Mouse (Mus musculus) cortical plate, adult 2 months (tissue): ENCODE results near the gene Chtop. TPM values are rescaled to one million over a fixed set of nuclear protein-coding genes. Genes with fewer than 3 reads are reported as not detected.

Source experiments
- H3K27ac ChIP-seq: fragments of 200-500 bp; 2 replicates; pipeline ENCODE4 v1.5.1; 2012; ENCODE audit warnings: low read length, control low read depth, inconsistent platforms; ENCODE audit not compliant: insufficient read depth
- H3K4me1 ChIP-seq: fragments of 200-500 bp; 2 replicates; pipeline ENCODE4 v1.6.1; 2011; ENCODE audit warnings: low read length; ENCODE audit not compliant: control insufficient read depth, insufficient read depth
- H3K4me3 ChIP-seq: fragments of 200-500 bp; 2 replicates; pipeline ENCODE4 v1.5.1; 2011; ENCODE audit warnings: mild to moderate bottlenecking, low read length, control low read depth; ENCODE audit not compliant: insufficient read depth
- CTCF ChIP-seq: fragments of 200-500 bp; IDR thresholded peaks from 2 replicates; pipeline ENCODE4 v1.5.1; 2011; ENCODE audit warnings: mild to moderate bottlenecking, control low read depth, low read length; ENCODE audit not compliant: insufficient read depth; ENCODE audit errors: extremely low read depth
- POLR2A ChIP-seq: fragments of 200-500 bp; IDR thresholded peaks from 2 replicates; pipeline ENCODE4 v1.6.1; 2011; ENCODE audit warnings: mild to moderate bottlenecking, low read length, control low read depth; ENCODE audit not compliant: insufficient read depth; ENCODE audit errors: extremely low read depth
- polyA plus RNA-seq: library from polyadenylated mRNA; depleted of rRNA; stranded (reverse); fragments of >200 nt; gene quantifications from 2 replicates; pipeline ENCODE4 v1.2.3, GENCODE M21; 2012

Chtop gene
- polyA plus RNA-seq, 1 experiment = 126 TPM

GRCm38 (mm10) chr3:90512948-90513642 is 3.8 kb upstream of the Chtop start:
- no peaks in the 10 kb centered on the region; the same call in 1 of the 2 replicates for H3K4me1 ChIP-seq

DNA sequence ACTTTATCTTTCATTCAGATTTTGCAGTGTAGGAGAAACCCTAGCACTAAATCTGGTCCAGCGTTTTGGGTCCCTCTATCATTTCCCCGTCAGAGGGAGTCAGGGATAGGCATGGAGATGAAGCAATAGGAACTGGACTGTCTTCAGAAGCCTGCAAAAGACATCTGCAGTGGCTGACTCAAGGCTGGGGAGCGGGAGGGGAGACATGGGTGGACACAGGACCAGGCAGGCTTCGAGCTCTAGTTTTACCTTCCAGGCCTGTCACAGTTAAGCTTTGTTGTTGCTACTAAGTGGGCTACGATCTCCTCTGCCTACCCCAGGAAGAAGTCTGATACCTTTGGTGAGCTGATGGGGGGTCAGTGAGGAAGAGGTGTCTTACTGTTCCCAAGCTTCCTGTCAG is 3.0 kb upstream of the Chtop start:
- no peak for TF ChIP-seq POLR2A
- TF ChIP-seq CTCF = no peak
- Histone ChIP-seq H3K27ac (no peak overlapping the region), H3K4me3 (no peak overlapping the region; the same call in 1 of the 2 replicates), H3K4me1 (peaks cover 3% of the 10 kb centered on the region; the same call in 1 of the 2 replicates)

More at GRCm38 (mm10) chr3:90512948-90513642, 3.8 kb upstream of the Chtop start:
- H3K4me3 ChIP-seq = peak overlapping the region; percentile 28; the same call in 1 of the 2 replicates
- no peak for TF ChIP-seq CTCF
- no peak for TF ChIP-seq POLR2A
- H3K27ac ChIP-seq = peak overlapping the region; percentile 54; the same call in 1 of the 2 replicates

GRCm38 (mm10) chr3:90509747-90510123 is 437 bp upstream of the Chtop start:
- Histone ChIP-seq H3K27ac (no peak overlapping the region), H3K4me1 (peaks cover 6% of the 10 kb centered on the region; the same call in 1 of the 2 replicates), H3K4me3 (peak overlapping the region; percentile 86; the same call in 1 of the 2 replicates)
- TF ChIP-seq POLR2A (no peak), CTCF (no peak)

GRCm38 (mm10) chr3:90508287-90508949 is 880 bp downstream of the Chtop start:
- no peak for TF ChIP-seq CTCF
- no peak for TF ChIP-seq POLR2A
- H3K4me3 ChIP-seq = peak overlapping the region; percentile 86
- H3K4me1 ChIP-seq = peaks cover 6% of the 10 kb centered on the region; the same call in 1 of the 2 replicates
- 0 out of 2 replicates have a peak overlapping the region, but pooled peaks have one; percentile 49 for H3K27ac ChIP-seq

- TF ChIP-seq CTCF (no peak), POLR2A (no peak)
- Histone ChIP-seq H3K27ac (no peak overlapping the region), H3K4me3 (no peak overlapping the region), H3K4me1 (peaks cover 6% of the 10 kb centered on the region; the same call in 1 of the 2 replicates)
Measured at GRCm38 (mm10) chr3:90506362-90506761, 2.9 kb downstream of the Chtop start.

- Histone ChIP-seq H3K4me3 (no peak overlapping the region), H3K27ac (no peak overlapping the region), H3K4me1 (peaks cover 6% of the 10 kb centered on the region; the same call in 1 of the 2 replicates)
- TF ChIP-seq POLR2A (no peak), CTCF (no peak)
Measured at GRCm38 (mm10) chr3:90505216-90505615, 4.1 kb downstream of the Chtop start.

- TF ChIP-seq POLR2A (no peak), CTCF (no peak)
- no peak overlapping the region for H3K4me3 ChIP-seq
- no peak overlapping the region for H3K27ac ChIP-seq
- peaks cover 6% of the 10 kb centered on the region; the same call in 1 of the 2 replicates for H3K4me1 ChIP-seq
Measured at GRCm38 (mm10) chr3:90503444-90503843, 5.9 kb downstream of the Chtop start.

DNA sequence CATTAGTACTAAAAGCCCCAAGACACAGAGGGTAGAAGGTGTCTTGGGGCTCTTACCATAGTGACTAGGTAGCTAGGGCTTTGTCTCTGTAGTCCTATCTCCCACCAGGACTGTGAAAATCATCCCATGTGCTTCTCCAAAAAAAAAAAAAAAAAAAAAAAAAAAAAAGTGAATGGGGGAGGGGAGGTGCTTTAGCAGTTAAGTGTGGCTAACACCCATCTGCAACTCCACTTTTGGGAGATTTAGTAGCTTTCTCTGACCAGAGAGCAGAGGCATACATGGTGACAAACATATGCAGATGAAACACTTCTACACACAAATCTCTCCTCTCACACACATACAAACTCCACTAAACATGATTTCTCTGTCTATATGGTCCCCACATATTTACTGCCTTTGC is 11.7 kb downstream of the Chtop start:
- no peak for TF ChIP-seq POLR2A
- no peak for TF ChIP-seq CTCF
- Histone ChIP-seq H3K4me3 (no peak overlapping the region), H3K27ac (no peak overlapping the region), H3K4me1 (no peaks in the 10 kb centered on the region)

GRCm38 (mm10) chr3:90495850-90496525 is 13.3 kb downstream of the Chtop start:
- TF ChIP-seq CTCF = no peak
- TF ChIP-seq POLR2A = 0 out of 2 replicates have a peak, but pooled peaks have one; percentile 1
- Histone ChIP-seq H3K4me3 (no peak overlapping the region), H3K27ac (no peak overlapping the region), H3K4me1 (no peaks in the 10 kb centered on the region)
